16 mouse cellular contexts compared by ENCODE assay signal in the genomic region with DNA sequence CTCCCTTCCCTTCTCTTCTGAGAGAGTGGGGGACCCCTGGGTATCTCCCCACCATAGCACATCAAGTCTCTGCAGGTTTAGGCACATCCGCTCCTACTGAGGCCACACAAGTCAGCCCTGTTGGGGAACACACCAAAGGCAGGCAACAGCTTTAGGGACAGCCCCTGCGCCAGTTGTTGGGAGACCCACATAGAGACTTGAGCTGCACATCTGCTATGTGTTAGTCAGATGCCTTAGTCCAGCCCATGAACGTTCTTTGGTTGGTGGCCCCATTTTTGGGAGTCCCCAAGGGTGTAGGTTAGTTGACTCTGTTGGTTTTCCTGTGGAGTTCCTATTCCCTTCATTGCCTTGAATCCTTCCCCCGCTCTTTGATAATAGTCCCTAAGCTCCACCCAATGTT.
"Had no signal": no experiment of that assay in that cellular context is flagged by ENCODE, and none has a peak within 500 bp of the region (broad histone marks: within the 10 kb centered on the region; RNA-seq: fewer than 3 reads in every experiment).

No protein-coding gene starts in this region.

- H3K4me1 ChIP-seq: neural tube, embryonic 13.5 days; neural tube, embryonic 15.5 days; stomach, embryonic 15.5 days had no signal

- H3K9ac ChIP-seq: neural tube, embryonic 13.5 days; neural tube, embryonic 15.5 days; stomach, embryonic 15.5 days had no signal

- H3K27me3 ChIP-seq: neural tube, embryonic 13.5 days; neural tube, embryonic 15.5 days; stomach, embryonic 15.5 days had no signal

- H3K4me2 ChIP-seq: neural tube, embryonic 13.5 days; neural tube, embryonic 15.5 days; stomach, embryonic 15.5 days had no signal

- DNase-seq: retina, postnatal 1 day; right cerebral cortex, adult 18-20 months; right cerebral cortex, postnatal 14 days; right cerebral cortex, postnatal 25 days; right cerebral cortex, postnatal 4 days; spleen, adult 18-20 months; thymus, adult 18-20 months; thymus, adult 2 months; thymus, postnatal 14 days; thymus, postnatal 25 days; thymus, postnatal 36 days; thymus, postnatal 4 days had no signal

- H3K36me3 ChIP-seq: neural tube, embryonic 13.5 days; neural tube, embryonic 15.5 days; stomach, embryonic 15.5 days had no signal

- H3K9me3 ChIP-seq: neural tube, embryonic 13.5 days; stomach, embryonic 15.5 days had no signal

- H3K27ac ChIP-seq: neural tube, embryonic 13.5 days; neural tube, embryonic 15.5 days; stomach, embryonic 15.5 days; stomach, postnatal 0 days had no signal

- H3K4me3 ChIP-seq: neural tube, embryonic 13.5 days; neural tube, embryonic 15.5 days; stomach, embryonic 15.5 days had no signal
